Mouse (Mus musculus): ENCODE data around the gene Dnaic1.

The Dnaic1 gene

DNA sequence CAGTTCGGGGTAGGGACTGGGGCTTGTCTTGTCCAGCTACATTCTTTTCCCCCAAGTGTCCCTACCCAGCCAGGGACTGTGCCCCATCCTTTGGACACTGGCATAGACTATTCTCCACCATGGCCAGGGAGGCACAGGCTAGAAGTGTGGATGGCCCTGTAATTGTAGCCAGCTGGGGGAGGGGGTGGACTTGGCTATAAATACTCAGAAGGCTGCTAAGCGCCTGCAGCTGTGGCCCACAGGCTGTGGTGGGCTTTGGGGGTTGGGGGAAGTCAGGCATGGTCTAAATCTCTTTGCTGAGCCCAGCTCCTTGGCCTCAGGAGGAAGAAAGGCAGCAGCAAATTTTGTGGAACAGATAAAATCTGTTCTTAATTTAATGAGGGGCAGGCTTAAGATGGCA is 66.3 kb downstream of the Dnaic1 start:
- peak; percentile 26 for DNase-seq (ENCODE audit: low spot score)

GRCm38 (mm10) chr4:41636366-41636765 is 66.8 kb downstream of the Dnaic1 start:
- DNase-seq (ENCODE audit: low spot score): peak; percentile 30

DNA sequence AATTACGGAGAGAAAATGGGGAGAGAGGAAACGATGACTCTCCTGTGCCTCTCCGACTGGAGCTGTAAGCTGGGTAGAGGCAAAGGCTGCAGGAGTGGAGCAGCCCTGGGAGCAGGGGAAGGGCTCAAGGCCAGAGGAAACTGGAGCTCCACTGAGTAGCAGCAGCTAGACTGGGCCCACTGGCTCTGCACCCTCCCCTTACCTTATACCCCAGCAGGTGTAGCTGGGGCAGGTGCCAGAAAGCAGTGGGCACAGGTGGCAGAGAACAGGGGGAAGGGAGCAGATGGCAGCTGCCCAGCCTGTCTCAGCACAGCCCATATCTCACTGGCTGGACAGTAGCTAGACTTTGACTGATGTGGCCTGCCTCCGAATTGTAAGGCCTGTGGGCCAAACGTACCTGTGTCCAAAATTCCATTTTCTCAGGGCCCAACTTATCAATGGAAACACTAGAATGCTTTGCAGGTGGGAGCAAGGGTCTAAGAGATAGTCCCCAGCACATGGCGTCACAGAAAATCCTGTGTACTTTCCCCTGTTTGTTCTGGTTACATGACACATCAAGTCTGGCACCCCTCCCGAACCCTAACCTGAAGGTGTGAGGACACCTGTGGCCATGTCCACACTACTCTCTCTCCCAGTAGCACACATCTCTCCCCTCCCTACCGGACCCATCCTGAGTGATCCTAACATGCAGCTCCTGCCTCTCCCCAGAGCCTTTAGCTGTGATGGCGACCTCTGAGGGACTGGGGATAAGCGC is 67.5 kb downstream of the Dnaic1 start:
- no peak for DNase-seq (ENCODE audit: low spot score)

- DNase-seq (ENCODE audit: low spot score): no peak
Observed at GRCm38 (mm10) chr4:41638186-41638731, 68.7 kb downstream of the Dnaic1 start.

DNA sequence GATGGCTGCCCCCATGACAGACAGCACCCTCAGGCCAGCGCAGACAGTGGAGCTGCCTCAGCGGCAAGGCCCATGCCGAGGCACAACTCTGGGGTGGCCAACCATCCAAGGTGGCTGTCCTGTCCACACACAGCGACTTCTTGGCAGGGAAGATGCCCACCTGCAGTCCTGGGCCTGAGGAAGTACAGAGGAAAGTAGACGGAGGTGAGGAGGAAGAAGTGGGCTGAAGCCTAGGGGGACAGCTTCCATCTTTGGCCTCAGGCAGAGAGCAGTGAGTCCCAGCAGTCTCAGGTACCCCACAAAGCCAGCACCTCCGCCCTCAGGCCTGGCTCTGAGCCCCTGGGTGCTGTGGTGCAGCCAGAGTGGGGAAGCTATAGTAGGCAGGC is 69.2 kb downstream of the Dnaic1 start:
- no peak for DNase-seq (ENCODE audit: low spot score)

- DNase-seq (ENCODE audit: low spot score): no peak
Observed at GRCm38 (mm10) chr4:41639214-41639841, 69.8 kb downstream of the Dnaic1 start.

- peak; percentile 94 for DNase-seq (ENCODE audit: low spot score)
Observed at GRCm38 (mm10) chr4:41639913-41640507, 70.4 kb downstream of the Dnaic1 start, which contains the start of gene Enho. Gene Enho (minus strand): TSS chr4:41640324.

GRCm38 (mm10) chr4:41641199-41641822 is 71.7 kb downstream of the Dnaic1 start:
- DNase-seq (ENCODE audit: low spot score): no peak

DNA sequence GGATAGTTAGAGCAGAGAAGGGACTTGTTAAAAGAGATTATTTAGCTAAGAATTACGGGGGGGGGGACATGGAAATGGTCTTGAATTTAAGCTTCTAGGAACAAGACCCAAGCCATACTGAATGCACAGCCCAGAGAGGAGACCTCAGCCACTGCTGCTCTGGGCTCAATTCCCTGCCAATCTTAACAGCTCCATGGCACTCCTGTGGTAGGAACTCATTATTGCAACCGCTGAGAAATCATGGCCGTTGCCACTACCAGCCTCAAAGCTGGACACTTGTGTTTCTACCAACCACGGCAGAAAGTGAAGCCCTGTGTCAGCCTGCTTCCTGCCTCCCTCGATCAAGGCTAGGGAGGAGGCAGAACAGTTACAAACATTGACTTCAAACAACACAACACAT is 75.9 kb downstream of the Dnaic1 start:
- DNase-seq (ENCODE audit: low spot score): no peak

DNA sequence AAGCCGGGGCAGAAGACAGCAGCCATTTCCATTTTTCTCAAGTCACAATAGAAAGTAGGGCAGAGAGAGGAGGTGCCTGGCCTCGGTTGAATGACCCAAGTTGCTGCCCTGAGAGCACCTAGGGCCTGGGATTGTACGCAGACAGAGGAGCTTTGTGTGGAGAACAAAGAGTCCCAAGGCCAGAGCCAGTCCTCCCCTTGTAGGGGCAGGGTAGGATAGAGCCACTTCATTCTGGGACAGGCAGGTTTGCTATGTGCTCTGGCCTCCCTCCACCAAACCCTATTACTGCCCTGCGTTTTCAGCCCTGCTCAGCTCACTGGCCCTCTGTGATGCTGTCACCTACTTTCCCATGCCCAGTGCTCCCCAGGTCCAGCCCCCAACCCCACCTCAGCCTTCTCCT is 78.6 kb downstream of the Dnaic1 start:
- no peak for DNase-seq (ENCODE audit: low spot score)

- no peak for DNase-seq (ENCODE audit: low spot score)
Observed at GRCm38 (mm10) chr4:41648627-41649026, 79.1 kb downstream of the Dnaic1 start.

DNA sequence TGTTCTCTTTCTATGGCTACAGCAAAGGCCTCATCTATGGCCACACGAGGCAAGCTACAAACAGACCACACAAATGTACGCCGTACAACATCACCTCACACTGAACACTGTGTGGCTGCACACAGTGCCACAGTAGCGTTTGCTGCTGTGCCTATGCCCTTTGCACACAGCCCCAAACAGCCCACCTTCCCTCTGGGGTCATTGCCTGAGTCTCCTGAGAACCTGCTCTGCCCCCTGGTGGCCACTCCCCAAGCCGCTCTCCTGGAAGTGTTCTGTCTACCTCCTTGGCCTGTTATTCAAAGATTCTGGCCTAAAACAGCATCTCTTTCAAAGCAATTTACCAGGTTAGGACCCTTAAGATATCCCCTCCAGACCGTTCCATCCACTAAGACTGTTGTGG is 83.7 kb downstream of the Dnaic1 start:
- DNase-seq (ENCODE audit: low spot score): peak; percentile 53

DNA sequence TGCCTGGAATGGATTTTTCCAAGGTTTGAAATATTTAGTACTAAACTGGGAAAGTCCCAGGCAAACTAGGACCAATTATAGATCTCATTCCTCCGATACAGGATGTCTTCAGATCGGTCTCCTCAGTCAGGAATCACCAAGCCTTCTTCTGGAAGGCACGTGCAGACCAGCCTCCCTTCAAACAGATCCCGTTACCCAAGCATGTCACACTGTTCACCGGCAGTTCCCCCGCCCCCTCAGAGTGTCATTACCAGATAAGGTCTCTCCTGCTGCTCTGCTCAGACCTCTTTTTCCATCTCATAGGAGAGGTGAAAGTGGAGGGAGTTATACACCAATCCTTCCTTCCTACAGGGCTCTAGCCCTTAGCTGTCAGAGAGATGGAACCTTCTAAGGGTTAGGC is 84.2 kb downstream of the Dnaic1 start:
- no peak for DNase-seq (ENCODE audit: low spot score)

GRCm38 (mm10) chr4:41654217-41654616 is 84.6 kb downstream of the Dnaic1 start:
- DNase-seq (ENCODE audit: low spot score): no peak

- DNase-seq (ENCODE audit: low spot score): no peak
Observed at GRCm38 (mm10) chr4:41655525-41655924, 86.0 kb downstream of the Dnaic1 start.

DNA sequence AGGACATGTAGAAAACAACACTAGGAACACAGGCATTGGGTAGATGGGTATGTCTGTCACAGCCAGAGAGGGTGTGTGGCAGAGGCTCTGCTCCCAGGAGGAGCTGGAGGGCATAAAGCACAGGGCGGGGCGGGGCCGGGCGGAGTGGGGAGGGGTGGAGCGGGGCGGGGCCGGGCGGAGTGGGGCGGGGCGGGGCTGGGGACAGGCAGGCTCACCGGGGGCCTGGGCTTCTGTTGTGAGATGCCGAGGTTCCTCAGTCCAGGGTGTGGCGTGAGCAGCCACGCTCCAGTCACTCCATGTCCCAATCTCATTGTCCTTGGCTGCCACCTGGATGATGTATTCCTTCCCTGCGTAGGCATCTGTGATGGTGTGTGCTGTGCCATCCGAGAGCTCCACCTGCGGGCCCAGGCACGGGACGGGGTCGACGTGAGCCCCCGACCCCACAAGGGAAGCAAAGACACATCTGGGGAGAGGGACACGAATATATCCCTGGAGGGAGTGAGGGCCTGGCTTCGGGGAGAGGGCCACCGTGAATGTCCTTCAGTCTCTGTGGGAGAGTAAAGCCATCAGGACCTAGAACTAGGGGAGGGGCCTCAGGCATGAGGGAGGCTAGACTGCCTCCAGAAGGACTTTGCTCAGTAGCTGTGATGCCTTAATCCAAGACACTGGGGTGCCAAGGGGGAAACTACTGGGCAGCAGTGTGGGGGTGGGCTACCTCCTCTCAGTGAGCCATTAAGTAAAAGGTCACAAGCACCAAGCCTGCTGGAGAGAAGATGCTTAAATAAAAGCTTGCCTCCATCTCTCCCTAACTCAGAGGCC is 89.2 kb downstream of the Dnaic1 start:
- no peak for DNase-seq (ENCODE audit: low spot score)

GRCm38 (mm10) chr4:41659556-41659955 is 90.0 kb downstream of the Dnaic1 start:
- no peak for DNase-seq (ENCODE audit: low spot score)

- peak; percentile 40 for DNase-seq (ENCODE audit: low spot score)
Observed at GRCm38 (mm10) chr4:41660851-41661430, 91.4 kb downstream of the Dnaic1 start.

DNA sequence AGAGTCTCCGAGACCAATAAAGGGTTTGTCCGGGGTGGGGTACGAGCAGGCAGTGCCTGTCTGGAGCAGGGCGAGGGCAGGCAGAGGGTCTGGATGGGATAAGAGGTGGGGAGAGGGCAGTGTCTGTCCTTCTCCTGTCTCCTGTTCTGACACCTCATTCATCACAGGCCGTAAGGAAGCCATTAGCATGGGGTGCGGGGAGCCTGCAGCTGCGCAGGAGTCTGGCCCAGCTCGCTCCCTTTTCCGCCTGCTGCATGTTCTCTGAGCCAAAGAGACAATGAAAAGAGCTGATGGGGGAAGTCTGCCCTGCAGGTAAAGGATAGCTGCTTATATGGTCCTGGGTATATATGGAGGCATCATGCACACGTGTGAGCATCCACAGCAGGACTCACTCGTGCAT is 93.1 kb downstream of the Dnaic1 start:
- no peak for DNase-seq (ENCODE audit: low spot score)

- DNase-seq (ENCODE audit: low spot score): no peak
Observed at GRCm38 (mm10) chr4:41663614-41664013, 94.0 kb downstream of the Dnaic1 start.

- no peak for DNase-seq (ENCODE audit: low spot score)
Observed at GRCm38 (mm10) chr4:41664533-41664932, 95.0 kb downstream of the Dnaic1 start.
